ENCODE assay signal across 9 mouse cellular contexts in genomic region chr8:84594099-84594780, GRCm38 (mm10).
A peak's percentile ranks its signal among the peaks of the same experiment; 100 is the strongest.
DNase-seq lines count a peak whose midpoint lies in the region; ATAC-seq lines count a peak whose summit lies in the region.
"Had no signal": no experiment of that assay in that cellular context is flagged by ENCODE, and none has a peak within 500 bp of the region (broad histone marks: within the 10 kb centered on the region; RNA-seq: fewer than 3 reads in every experiment).

No protein-coding gene starts in this region.

- no peak overlapping the region for H3K27ac ChIP-seq in forebrain, embryonic 10.5 days
- no peak overlapping the region for H3K27ac ChIP-seq in forebrain, embryonic 15.5 days (replicated peaks)
- H3K27ac ChIP-seq: macrophage had no signal

- ATAC-seq in forebrain, embryonic 15.5 days (replicated peaks): no peak
- ATAC-seq in common myeloid progenitor, adult 5-6 weeks (replicated peaks; ENCODE audit: low read depth, poor library complexity, severe bottlenecking): peak; percentile 55
- peak; percentile 40; the same call in 1 of the 2 replicates for ATAC-seq in granulocyte monocyte progenitor cell, adult 5-6 weeks (replicated peaks; ENCODE audit: poor library complexity, severe bottlenecking)
- peak; percentile 61 for ATAC-seq in megakaryocyte progenitor cell, adult 5-6 weeks (replicated peaks; ENCODE audit: poor library complexity)

- H3K27me3 ChIP-seq in forebrain, embryonic 10.5 days (ENCODE audit: poor library complexity, severe bottlenecking): peaks cover 25% of the 10 kb centered on the region
- no peaks in the 10 kb centered on the region for H3K27me3 ChIP-seq in forebrain, embryonic 15.5 days

- H3K4me1 ChIP-seq in forebrain, embryonic 10.5 days: peaks cover 17% of the 10 kb centered on the region
- no peaks in the 10 kb centered on the region for H3K4me1 ChIP-seq in forebrain, embryonic 15.5 days

- no peak overlapping the region for H3K4me2 ChIP-seq in forebrain, embryonic 15.5 days (replicated peaks)

- no peaks in the 10 kb centered on the region for H3K9me3 ChIP-seq in forebrain, embryonic 10.5 days
- H3K9me3 ChIP-seq in forebrain, embryonic 15.5 days: no peaks in the 10 kb centered on the region

- WGBS in forebrain, embryonic 10.5 days: 71% methylated on average over 9 of the region's 9 CpGs
- 64% methylated on average over 9 of the region's 9 CpGs for WGBS in forebrain, embryonic 15.5 days

- no peaks in the 10 kb centered on the region for H3K36me3 ChIP-seq in forebrain, embryonic 10.5 days (replicated peaks)
- H3K36me3 ChIP-seq in forebrain, embryonic 15.5 days: no peaks in the 10 kb centered on the region

- peak; percentile 84 for DNase-seq in forebrain, embryonic 10.5 days (ENCODE audit: extremely low spot score, low spot score)
- peak; percentile 59 to 88 for DNase-seq in adrenal gland, adult (ENCODE audit: inconsistent age in 2 of 2, low spot score in 1 of 2)
- peak; percentile 70 to 84 for DNase-seq in left cerebral cortex, adult 18-20 months (ENCODE audit: low spot score in 2 of 2)
- DNase-seq in spleen, adult 18-20 months: peak; percentile 19 to 71

- no peak overlapping the region for H3K4me3 ChIP-seq in forebrain, embryonic 10.5 days
- H3K4me3 ChIP-seq in forebrain, embryonic 15.5 days: no peak overlapping the region

- no peak overlapping the region for H3K9ac ChIP-seq in forebrain, embryonic 15.5 days (replicated peaks)
